Mouse (Mus musculus) gastrocnemius, adult 2 months (tissue): Measurements from ENCODE around the gene Gm42906. TPM values are rescaled to one million over a fixed set of nuclear protein-coding genes. Genes with fewer than 3 reads are reported as not detected.

Source experiments
- DNase-seq: peaks from one replicate; pipeline ENCODE4 v3.0.0; 2022
- H3K27ac ChIP-seq: fragments of 200-600 bp; 2 replicates; pipeline ENCODE4 v1.8.1; 2022; ENCODE audit warnings: mild to moderate bottlenecking
- H3K4me3 ChIP-seq: fragments of 200-600 bp; 2 replicates; pipeline ENCODE4 v1.8.1; 2022; ENCODE audit warnings: mild to moderate bottlenecking, moderate library complexity
- CTCF ChIP-seq: fragments of 200-600 bp; IDR thresholded peaks from 2 replicates; pipeline ENCODE4 v1.8.1; 2022; ENCODE audit warnings: antibody characterized with exemption, mild to moderate bottlenecking, moderate library complexity
- intact Hi-C: fragments of 180-260 bp; cut with DNase I; formaldehyde crosslinking; loops from one replicate; pipeline ENCODE4 v1.15.1; 2025
- total RNA-seq, 2 experiments: library from RNA; stranded (reverse); gene quantifications; 2 replicates each; pipeline ENCODE4 v1.2.3; 2021

Gene Gm42906
- total RNA-seq, 2 experiments from 2014 or later: 1.1 to 1.3 TPM

- DNase-seq: no peak
- peak overlapping the region; percentile 77; the same call in 1 of the 2 replicates for H3K27ac ChIP-seq
- H3K4me3 ChIP-seq: no peak overlapping the region; the same call in 1 of the 2 replicates
- no peak for TF ChIP-seq CTCF
- intact Hi-C loops: no loop called here
Measured at GRCm38 (mm10) chr5:151111080-151111871, 316.7 kb downstream of the Gm42906 start.

GRCm38 (mm10) chr5:151110461-151110908, 317.5 kb downstream of the Gm42906 start:
- DNase-seq: peak; percentile 67
- H3K4me3 ChIP-seq: peak overlapping the region; percentile 43
- TF ChIP-seq CTCF: no peak
- H3K27ac ChIP-seq: peak overlapping the region; percentile 77
- intact Hi-C loops: no loop called here

- Histone ChIP-seq H3K27ac (peak overlapping the region; percentile 76), H3K4me3 (no peak overlapping the region)
- no peak for TF ChIP-seq CTCF
- no peak for DNase-seq
- intact Hi-C loops: no loop called here
Measured at GRCm38 (mm10) chr5:151109822-151110221, 318.1 kb downstream of the Gm42906 start.

GRCm38 (mm10) chr5:151108955-151109354, 319.0 kb downstream of the Gm42906 start:
- TF ChIP-seq CTCF: no peak
- intact Hi-C loops: no loop called here

GRCm38 (mm10) chr5:151108291-151108897, 319.6 kb downstream of the Gm42906 start:
- no peak for TF ChIP-seq CTCF
- intact Hi-C loops: no loop called here
- DNase-seq: peak; percentile 32
- peak overlapping the region; percentile 76 for H3K27ac ChIP-seq
- peak overlapping the region; percentile 60 for H3K4me3 ChIP-seq

More at GRCm38 (mm10) chr5:151108955-151109354, 319.0 kb downstream of the Gm42906 start:
- no peak for DNase-seq
- H3K27ac ChIP-seq: peak overlapping the region; percentile 76
- H3K4me3 ChIP-seq: peak overlapping the region; percentile 60

GRCm38 (mm10) chr5:151106841-151107240, 321.1 kb downstream of the Gm42906 start:
- Histone ChIP-seq H3K4me3 (no peak overlapping the region), H3K27ac (no peak overlapping the region)
- intact Hi-C loops: no loop called here
- DNase-seq: no peak
- no peak for TF ChIP-seq CTCF

GRCm38 (mm10) chr5:151105054-151105971, 322.6 kb downstream of the Gm42906 start:
- no peak for TF ChIP-seq CTCF
- Histone ChIP-seq H3K27ac (no peak overlapping the region), H3K4me3 (no peak overlapping the region)
- no peak for DNase-seq
- intact Hi-C loops: no loop called here

- DNase-seq: no peak
- Histone ChIP-seq H3K4me3 (no peak overlapping the region), H3K27ac (0 out of 2 replicates have a peak overlapping the region, but pooled peaks have one; percentile 6)
- intact Hi-C loops: no loop called here
- TF ChIP-seq CTCF: no peak
Measured at GRCm38 (mm10) chr5:151104354-151105053, 323.5 kb downstream of the Gm42906 start.

- intact Hi-C loops: no loop called here
- Histone ChIP-seq H3K27ac (no peak overlapping the region), H3K4me3 (no peak overlapping the region)
- DNase-seq: no peak
- no peak for TF ChIP-seq CTCF
Measured at GRCm38 (mm10) chr5:151103284-151103683, 324.7 kb downstream of the Gm42906 start.

GRCm38 (mm10) chr5:151102262-151102661, 325.7 kb downstream of the Gm42906 start:
- no peak; the same call in 1 of the 2 replicates for TF ChIP-seq CTCF
- H3K4me3 ChIP-seq: no peak overlapping the region
- no peak overlapping the region for H3K27ac ChIP-seq
- intact Hi-C loops: no loop called here
- DNase-seq: no peak

- Histone ChIP-seq H3K27ac (peak overlapping the region; percentile 67), H3K4me3 (no peak overlapping the region)
- DNase-seq: peak; percentile 34
- no peak for TF ChIP-seq CTCF
- intact Hi-C loops: no loop called here
Measured at GRCm38 (mm10) chr5:151096012-151096411, 332.0 kb downstream of the Gm42906 start.
